33 mouse cellular contexts compared by ENCODE assay signal in the genomic region with DNA sequence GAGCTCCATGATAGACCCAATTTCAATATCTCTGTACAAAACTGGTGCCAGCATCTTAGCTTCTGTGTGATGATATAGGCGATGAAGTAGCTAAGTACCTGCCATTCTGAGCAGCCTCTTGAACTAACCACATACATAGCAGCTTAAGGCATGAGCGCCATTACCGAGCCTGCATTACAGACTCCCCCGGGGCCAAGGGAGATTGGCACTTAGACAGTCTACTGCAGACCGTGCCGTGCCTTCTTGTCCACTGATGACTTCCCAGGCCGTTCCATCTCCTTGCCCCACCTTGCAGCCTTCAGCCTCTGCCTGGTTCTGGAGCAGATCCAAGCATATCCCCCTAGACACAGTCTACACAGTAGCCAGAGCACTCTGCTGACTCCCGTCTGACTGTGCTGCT. TPM values are rescaled to one million over a fixed set of nuclear protein-coding genes. Genes with fewer than 3 reads are reported as not detected.
"Had no signal": no experiment of that assay in that cellular context is flagged by ENCODE, and none has a peak within 500 bp of the region (broad histone marks: within the 10 kb centered on the region; RNA-seq: fewer than 3 reads in every experiment).

No protein-coding gene starts in this region.

- H3K36me3 ChIP-seq: embryonic facial prominence, embryonic 10.5 days; embryonic facial prominence, embryonic 12.5 days; embryonic facial prominence, embryonic 13.5 days; embryonic facial prominence, embryonic 15.5 days; forebrain, embryonic 10.5 days; forebrain, embryonic 12.5 days; forebrain, embryonic 15.5 days had no signal

- H3K27me3 ChIP-seq: forebrain, embryonic 15.5 days had no signal

- ATAC-seq: forebrain, embryonic 13.5 days; forebrain, embryonic 14.5 days; forebrain, embryonic 15.5 days; forebrain, embryonic 16.5 days; forebrain, postnatal 0 days had no signal

- H3K27ac ChIP-seq: embryonic facial prominence, embryonic 10.5 days; embryonic facial prominence, embryonic 12.5 days; embryonic facial prominence, embryonic 13.5 days; embryonic facial prominence, embryonic 15.5 days; forebrain, embryonic 10.5 days; forebrain, embryonic 12.5 days; forebrain, embryonic 13.5 days; forebrain, embryonic 15.5 days; gastrocnemius, adult 2 months; heart, adult 2 months had no signal

- H3K9ac ChIP-seq: embryonic facial prominence, embryonic 12.5 days; embryonic facial prominence, embryonic 13.5 days; embryonic facial prominence, embryonic 15.5 days; forebrain, embryonic 12.5 days; forebrain, embryonic 13.5 days; forebrain, embryonic 15.5 days; forebrain, postnatal 0 days had no signal

- H3K4me3 ChIP-seq: embryonic facial prominence, embryonic 10.5 days; embryonic facial prominence, embryonic 12.5 days; embryonic facial prominence, embryonic 13.5 days; embryonic facial prominence, embryonic 15.5 days; erythroblast, embryonic 14.5 days; forebrain, embryonic 10.5 days; forebrain, embryonic 12.5 days; forebrain, embryonic 13.5 days; forebrain, embryonic 15.5 days; gastrocnemius, adult 2 months; heart, adult 2 months had no signal

- H3K9me3 ChIP-seq: embryonic facial prominence, embryonic 10.5 days; embryonic facial prominence, embryonic 12.5 days; embryonic facial prominence, embryonic 13.5 days; embryonic facial prominence, embryonic 15.5 days; forebrain, embryonic 10.5 days; forebrain, embryonic 12.5 days; forebrain, embryonic 13.5 days; forebrain, embryonic 15.5 days had no signal

- H3K4me1 ChIP-seq: embryonic facial prominence, embryonic 10.5 days; embryonic facial prominence, embryonic 12.5 days; embryonic facial prominence, embryonic 13.5 days; embryonic facial prominence, embryonic 15.5 days; forebrain, embryonic 10.5 days; forebrain, embryonic 12.5 days; forebrain, embryonic 13.5 days had no signal

- H3K4me2 ChIP-seq: embryonic facial prominence, embryonic 12.5 days; embryonic facial prominence, embryonic 13.5 days; embryonic facial prominence, embryonic 15.5 days; forebrain, embryonic 12.5 days; forebrain, embryonic 13.5 days; forebrain, embryonic 15.5 days had no signal

- DNase-seq: cerebellum, adult 2 months; cerebellum, adult 8-10 months; cerebellum, adult 9-10 months; cerebellum, adult 9-11 months; cerebellum, postnatal 14 days; cerebellum, postnatal 25 days; cerebellum, postnatal 36 days; embryo, embryonic 11 days; forebrain, postnatal 0 days; gastrocnemius, adult 2 months; gastrocnemius, postnatal 10 days; gastrocnemius, postnatal 14 days; gastrocnemius, postnatal 25 days; gastrocnemius, postnatal 36 days; heart, adult 18-20 months; heart, adult 2 months had no signal

RNA-seq across cellular contexts. Expression of a gene that starts 7.0 kb away (rescaled TPM):
- total RNA-seq: common myeloid progenitor, adult 5-6 weeks; gastrocnemius, adult 18-20 months; gastrocnemius, adult 2 months; gastrocnemius, adult 8-10 months; gastrocnemius, postnatal 10 days; gastrocnemius, postnatal 14 days; gastrocnemius, postnatal 25 days; gastrocnemius, postnatal 36 days; gastrocnemius, postnatal 4 days; granulocyte monocyte progenitor cell, adult 5-6 weeks; heart, adult 18-20 months; heart, adult 2 months had no signal
- polyA plus RNA-seq: embryonic facial prominence, embryonic 15.5 days; erythroblast, embryonic 14.5 days; gonadal fat pad, adult 2 months; heart, adult 2 months had no signal
